Mouse (Mus musculus) heart, postnatal 0 days (tissue): ENCODE data around the gene Cherp.

Experiments
- CTCF ChIP-seq: IDR thresholded peaks from 2 replicates; pipeline ENCODE4 v1.5.1; 2016; ENCODE audit warnings: antibody characterized with exemption, control low read depth, low read depth
- EP300 ChIP-seq: IDR thresholded peaks from 2 replicates; pipeline ENCODE4 v1.6.1; 2016; ENCODE audit warnings: antibody characterized with exemption, low read depth

DNA sequence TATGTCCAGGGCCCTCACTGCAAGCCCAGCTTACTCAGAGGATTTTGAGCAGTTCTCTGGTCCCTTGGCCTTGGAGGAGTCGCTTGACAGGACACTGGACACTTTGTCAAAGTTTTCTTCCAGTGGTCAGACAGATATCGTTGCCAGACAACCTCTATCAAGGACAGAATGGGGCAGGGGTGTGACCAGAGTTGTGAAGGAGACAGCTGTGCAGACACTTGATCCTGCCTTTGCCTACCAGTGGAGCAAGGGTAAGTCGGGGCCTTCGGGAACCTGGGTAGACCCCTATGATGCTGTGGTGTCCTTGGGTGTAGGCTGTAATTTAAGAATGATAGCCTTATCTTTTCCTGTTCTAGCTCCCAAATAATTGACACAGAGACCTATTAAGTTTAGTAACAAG, 19.7 kb downstream of the Cherp start:
- TF ChIP-seq CTCF (no peak), EP300 (no peak)
